ENCODE assay signal across 8 mouse cellular contexts in the genomic region with DNA sequence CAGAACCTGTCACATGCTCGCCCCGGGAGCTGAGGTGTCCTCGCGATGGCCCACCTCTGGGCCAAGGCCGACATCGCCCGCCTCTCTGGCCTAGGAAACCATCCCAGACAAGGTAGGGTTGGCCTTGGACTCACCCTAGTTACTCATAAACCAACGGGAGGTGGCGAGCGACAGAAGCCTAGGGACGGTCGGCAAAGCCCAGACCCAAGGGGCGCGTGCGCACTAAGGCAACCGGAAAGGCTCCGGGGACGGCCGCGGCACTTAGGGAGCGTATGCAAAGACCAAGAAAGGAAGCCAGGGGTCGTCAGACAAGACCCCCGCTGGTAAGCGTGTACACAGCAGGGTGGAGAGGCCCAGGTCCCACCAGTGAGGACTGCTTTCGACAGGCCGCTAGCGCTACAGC. TPM values are rescaled to one million over a fixed set of nuclear protein-coding genes. Genes with fewer than 3 reads are reported as not detected.
DNase-seq lines count a peak whose midpoint lies in the region; ATAC-seq and TF ChIP-seq lines count a peak whose summit lies in the region.

TSS of gene Dcaf11 (plus strand) at position 208 of the 403 bp plus-strand sequence.

- peaks cover 15% of the 10 kb centered on the region for H3K4me1 ChIP-seq in hindbrain, embryonic 14.5 days (replicated peaks; ENCODE audit: control insufficient read depth, insufficient read depth, low read length)

- WGBS in hindbrain, embryonic 14.5 days = under 1% methylated on average over 27 of the region's 27 CpGs

- H3K27me3 ChIP-seq in Patski = no peaks in the 10 kb centered on the region
- no peaks in the 10 kb centered on the region for H3K27me3 ChIP-seq in hindbrain, embryonic 14.5 days (ENCODE audit: control insufficient read depth, insufficient read depth, low read length)

- DNase-seq in Patski (ENCODE audit: low read depth, low spot score) = peak; percentile 83
- peak; percentile 93 to 95 for DNase-seq in cerebellum, postnatal 14 days
- DNase-seq in frontal cortex, postnatal 25 days (ENCODE audit: low spot score in 2 of 2) = peak; percentile 70 to 80
- DNase-seq in hindbrain, embryonic 14.5 days (ENCODE audit: low spot score) = peak; percentile 88
- DNase-seq in layer of hippocampus, postnatal 36 days = peak; percentile 85 to 86
- DNase-seq in lung, postnatal 36 days = peak; percentile 95
- DNase-seq in retina, postnatal 1 day = peak; percentile 97
- DNase-seq in urinary bladder, adult 18-20 months (ENCODE audit: low spot score in 2 of 2) = peak; percentile 82 to 83

- CTCF ChIA-PET in Patski (lab: Charles Lee) = interaction anchor here (1.5 kb wide), 1 partner anchor 18 kb away, joined by 3 read pairs; no protein-coding TSS in a partner anchor

- H3K27ac ChIP-seq in hindbrain, embryonic 14.5 days = peak within 1 kb of the TSS; percentile 98

- no peaks in the 10 kb centered on the region for H3K9me3 ChIP-seq in hindbrain, embryonic 14.5 days (ENCODE audit: control insufficient read depth, low read length)

- H3K4me3 ChIP-seq in hindbrain, embryonic 14.5 days (replicated peaks; ENCODE audit: low read length) = peak within 1 kb of the TSS; percentile 50

- no peak for TF ChIP-seq CTCF in Patski (IDR thresholded peaks at IDR 0.05)

- peak; percentile 68 for ATAC-seq in Patski
- peak; percentile 74 for ATAC-seq in hindbrain, embryonic 14.5 days (ENCODE audit: low FRiP score)

- in situ Hi-C loops in Patski (cut with MboI; ENCODE audit: low pct_unique_long_range_greater_than_20kb) = loop anchor here (10.0 kb wide), 1 partner anchor 65 kb away; the partner anchor contains the start of gene Carmil3

- H3K36me3 ChIP-seq in hindbrain, embryonic 14.5 days (replicated peaks; ENCODE audit: control insufficient read depth, insufficient read depth) = peaks cover 24% of the 10 kb centered on the region

- H3K9ac ChIP-seq in hindbrain, embryonic 14.5 days = peak within 1 kb of the TSS; percentile 76

- POLR2A ChIA-PET in Patski (lab: Charles Lee) = interaction anchor here (0.5 to 2.8 kb wide), 8 partner anchors 15 to 986 kb away, joined by 3 to 19 read pairs (median 4); partner anchors contain the start of genes Psme1, Psme2 and Rnf31

- H3K4me2 ChIP-seq in hindbrain, embryonic 14.5 days (replicated peaks) = peak within 1 kb of the TSS; percentile 84

RNA-seq across cellular contexts. Expression of gene Dcaf11, which starts in this region (rescaled TPM):
- polyA plus RNA-seq in Patski (2021) = 71.7 TPM
- polyA plus RNA-seq in hindbrain, embryonic 14.5 days (2014; fragmentation: Nextera tagmentation; extraction: Ambion mirVana) = 107 and 112 TPM in 2 replicates
- 10 to 100 TPM; 82.5 to 83.2 TPM for total RNA-seq in layer of hippocampus, postnatal 36 days (2021)

Comparison
In these comparisons a context has a peak if more than half of its experiments do, and no peak if none do; other contexts are left out.
1. Peak in every context shown above with its lines: DNase-seq, ATAC-seq, H3K4me3 ChIP-seq and H3K27ac ChIP-seq.